Mouse (Mus musculus): ENCODE data around the gene Dnajc5. TPM values are rescaled to one million over a fixed set of nuclear protein-coding genes. Genes with fewer than 3 reads are reported as not detected.

The Dnajc5 gene
- 82.0 and 82.1 TPM in 2 replicates for polyA plus RNA-seq (2015; fragmentation: Nextera tagmentation; extraction: Ambion mirVana)

DNA sequence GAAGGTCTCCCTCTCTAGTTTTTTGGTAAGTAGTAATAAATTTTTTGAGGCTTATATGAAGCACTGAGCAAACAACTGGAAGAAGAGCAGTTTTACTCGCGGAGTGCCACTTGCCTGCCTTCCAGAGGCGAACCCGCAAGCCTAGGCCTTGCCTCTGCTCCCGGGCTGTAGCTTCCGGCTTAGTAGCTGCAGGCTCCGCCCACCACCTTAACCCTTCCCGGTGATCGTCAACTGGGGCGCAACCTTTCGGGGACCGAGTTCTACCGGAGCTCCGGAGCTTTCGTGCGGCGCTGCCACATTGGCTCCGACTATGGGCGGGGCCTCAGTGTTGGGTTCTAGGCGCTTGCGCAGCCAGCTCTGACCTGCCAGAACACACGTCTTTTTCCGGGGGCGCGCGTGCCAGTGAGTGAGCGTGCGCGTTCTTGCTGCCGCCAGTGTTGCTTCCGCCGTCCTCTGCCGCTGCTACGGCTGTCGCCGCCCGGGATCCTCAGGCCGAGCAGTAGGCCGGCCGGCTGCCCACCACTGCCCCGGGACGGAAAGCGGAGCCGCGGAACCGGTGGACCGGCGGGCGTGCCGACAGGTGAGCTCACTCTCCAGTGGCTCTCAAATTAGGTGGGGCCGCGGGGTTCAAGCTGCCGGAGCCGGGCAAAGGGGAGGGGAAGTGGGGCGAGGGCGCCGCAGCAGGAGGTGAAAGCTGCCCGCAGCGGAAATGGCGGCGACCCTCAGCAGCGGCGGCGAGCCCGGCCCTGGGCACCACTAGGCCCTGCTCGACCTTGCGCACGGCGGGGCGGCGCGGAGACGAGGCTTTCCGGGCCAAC is at the start of gene Dnajc5:
TSS of gene Dnajc5 (plus strand) at position 368 of the 818 bp plus-strand sequence.
- WGBS, result 0% methylated on average over 74 of the region's 74 CpGs
- H3K27me3 ChIP-seq (ENCODE audit: control insufficient read depth, insufficient read depth, low read depth, low read length), result no peaks in the 10 kb centered on the region
- H3K9me3 ChIP-seq (ENCODE audit: control insufficient read depth, low read length), result no peaks in the 10 kb centered on the region
- peaks cover 21% of the 10 kb centered on the region for H3K4me1 ChIP-seq (replicated peaks; ENCODE audit: control insufficient read depth, insufficient read depth, low read length)
- peaks cover 23% of the 10 kb centered on the region for H3K36me3 ChIP-seq (ENCODE audit: control insufficient read depth, insufficient read depth, low read length)
- peak within 1 kb of the TSS; percentile 92 for H3K9ac ChIP-seq (ENCODE audit: low read length)
- H3K4me2 ChIP-seq (ENCODE audit: low read depth, low read length), result peak within 1 kb of the TSS; percentile 81
- H3K27ac ChIP-seq (ENCODE audit: low read length), result peak within 1 kb of the TSS; percentile 99
- peak within 1 kb of the TSS; percentile 81 for H3K4me3 ChIP-seq (ENCODE audit: low read length)
- peak; percentile 97 for ATAC-seq (ENCODE audit: low read depth)

DNA sequence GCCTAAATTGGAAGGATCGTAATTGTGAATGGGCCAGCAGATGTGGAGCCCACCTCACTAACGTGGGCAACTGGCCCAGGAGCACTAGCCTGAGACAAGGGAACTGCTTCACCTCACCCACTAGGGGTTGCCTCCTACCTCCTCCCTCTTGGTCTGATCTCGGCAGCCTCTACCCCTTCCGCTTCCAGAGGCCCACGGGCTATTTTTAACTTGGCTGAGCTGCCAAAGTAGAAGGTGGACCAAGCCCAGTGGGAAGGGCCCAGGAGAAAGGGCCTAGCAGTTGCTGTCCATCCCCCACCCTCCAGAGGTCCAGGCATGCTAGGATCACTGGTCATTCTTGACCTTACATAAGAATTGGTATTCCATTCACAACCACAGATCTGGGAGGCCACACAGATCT is 49.0 kb upstream of the Dnajc5 start:
- peak; percentile 74 for ATAC-seq (ENCODE audit: low read depth)
- Histone ChIP-seq H3K9me3 (ENCODE audit: control insufficient read depth, low read length) (no peaks in the 10 kb centered on the region), H3K36me3 (ENCODE audit: control insufficient read depth, insufficient read depth, low read length) (no peaks in the 10 kb centered on the region), H3K4me2 (ENCODE audit: low read depth, low read length) (no peak overlapping the region), H3K4me3 (ENCODE audit: low read length) (no peak overlapping the region), H3K9ac (ENCODE audit: low read length) (no peak overlapping the region), H3K4me1 (replicated peaks; ENCODE audit: control insufficient read depth, insufficient read depth, low read length) (peaks cover 9% of the 10 kb centered on the region), H3K27me3 (ENCODE audit: control insufficient read depth, insufficient read depth, low read depth, low read length) (no peaks in the 10 kb centered on the region), H3K27ac (ENCODE audit: low read length) (peak overlapping the region; percentile 41)
- WGBS, result 41% methylated on average over 5 of the region's 5 CpGs

DNA sequence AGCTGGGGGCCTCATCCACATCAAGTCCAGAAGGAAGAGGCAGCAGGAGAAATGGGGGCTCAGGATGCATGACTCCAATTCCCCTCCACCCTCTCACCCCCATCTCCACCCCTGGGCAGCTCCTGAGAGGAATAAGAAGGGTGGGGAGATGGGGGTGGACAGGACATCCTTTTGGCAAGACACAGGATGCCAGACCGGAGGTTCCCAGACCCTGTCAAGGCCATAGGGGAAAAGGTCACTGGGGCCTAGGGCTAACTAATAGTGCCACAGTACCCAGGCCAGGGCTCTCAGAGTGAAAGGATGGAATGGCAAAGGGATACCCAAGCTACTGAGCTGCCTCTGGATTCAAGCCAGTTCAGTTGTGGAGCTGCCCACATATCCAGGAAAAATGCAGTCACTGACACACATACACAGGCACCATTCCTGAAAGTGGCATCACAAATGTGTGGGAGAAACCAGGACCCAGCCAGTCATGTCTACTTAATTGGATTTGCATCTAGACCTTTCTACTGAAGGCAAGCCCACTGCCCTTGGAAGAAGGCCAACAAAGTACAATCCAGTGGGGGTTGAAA is 47.9 kb upstream of the Dnajc5 start:
- H3K9me3 ChIP-seq (ENCODE audit: control insufficient read depth, low read length), result no peaks in the 10 kb centered on the region
- no peak overlapping the region for H3K4me2 ChIP-seq (ENCODE audit: low read depth, low read length)
- WGBS, result 62% methylated on average over 1 of the region's 1 CpGs
- no peaks in the 10 kb centered on the region for H3K27me3 ChIP-seq (ENCODE audit: control insufficient read depth, insufficient read depth, low read depth, low read length)
- peak overlapping the region; percentile 28 for H3K27ac ChIP-seq (ENCODE audit: low read length)
- ATAC-seq (ENCODE audit: low read depth), result no peak
- H3K4me3 ChIP-seq (ENCODE audit: low read length), result no peak overlapping the region
- peaks cover 9% of the 10 kb centered on the region for H3K4me1 ChIP-seq (replicated peaks; ENCODE audit: control insufficient read depth, insufficient read depth, low read length)
- H3K36me3 ChIP-seq (ENCODE audit: control insufficient read depth, insufficient read depth, low read length), result no peaks in the 10 kb centered on the region
- no peak overlapping the region for H3K9ac ChIP-seq (ENCODE audit: low read length)

DNA sequence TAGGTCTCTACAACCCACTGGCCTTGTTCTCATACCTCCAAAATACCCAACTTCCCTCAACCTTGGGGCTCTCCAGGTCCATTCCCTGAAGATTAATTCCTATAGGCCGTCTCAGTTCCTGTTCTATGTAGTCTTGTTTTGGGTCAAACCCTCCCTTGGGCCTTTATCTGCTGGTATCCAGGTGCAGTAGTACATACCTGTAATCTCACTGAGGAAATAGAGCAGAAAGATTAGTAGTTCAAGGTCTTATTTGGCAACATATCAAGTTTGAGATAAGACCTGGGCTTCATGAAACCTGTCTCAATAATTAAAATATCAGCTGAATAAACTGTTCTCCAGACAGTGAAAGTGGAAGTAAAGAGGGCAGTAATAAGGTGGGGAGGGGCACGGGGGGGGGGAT is 37.2 kb upstream of the Dnajc5 start:
- Histone ChIP-seq H3K4me1 (replicated peaks; ENCODE audit: control insufficient read depth, insufficient read depth, low read length) (peaks cover 18% of the 10 kb centered on the region), H3K4me3 (ENCODE audit: low read length) (no peak overlapping the region), H3K4me2 (ENCODE audit: low read depth, low read length) (peak overlapping the region; percentile 24; the same call in 1 of the 2 replicates), H3K27ac (ENCODE audit: low read length) (no peak overlapping the region), H3K36me3 (ENCODE audit: control insufficient read depth, insufficient read depth, low read length) (no peaks in the 10 kb centered on the region), H3K27me3 (ENCODE audit: control insufficient read depth, insufficient read depth, low read depth, low read length) (no peaks in the 10 kb centered on the region), H3K9ac (ENCODE audit: low read length) (no peak overlapping the region), H3K9me3 (ENCODE audit: control insufficient read depth, low read length) (no peaks in the 10 kb centered on the region)
- ATAC-seq (ENCODE audit: low read depth), result no peak
- 48% methylated on average over 2 of the region's 2 CpGs for WGBS

DNA sequence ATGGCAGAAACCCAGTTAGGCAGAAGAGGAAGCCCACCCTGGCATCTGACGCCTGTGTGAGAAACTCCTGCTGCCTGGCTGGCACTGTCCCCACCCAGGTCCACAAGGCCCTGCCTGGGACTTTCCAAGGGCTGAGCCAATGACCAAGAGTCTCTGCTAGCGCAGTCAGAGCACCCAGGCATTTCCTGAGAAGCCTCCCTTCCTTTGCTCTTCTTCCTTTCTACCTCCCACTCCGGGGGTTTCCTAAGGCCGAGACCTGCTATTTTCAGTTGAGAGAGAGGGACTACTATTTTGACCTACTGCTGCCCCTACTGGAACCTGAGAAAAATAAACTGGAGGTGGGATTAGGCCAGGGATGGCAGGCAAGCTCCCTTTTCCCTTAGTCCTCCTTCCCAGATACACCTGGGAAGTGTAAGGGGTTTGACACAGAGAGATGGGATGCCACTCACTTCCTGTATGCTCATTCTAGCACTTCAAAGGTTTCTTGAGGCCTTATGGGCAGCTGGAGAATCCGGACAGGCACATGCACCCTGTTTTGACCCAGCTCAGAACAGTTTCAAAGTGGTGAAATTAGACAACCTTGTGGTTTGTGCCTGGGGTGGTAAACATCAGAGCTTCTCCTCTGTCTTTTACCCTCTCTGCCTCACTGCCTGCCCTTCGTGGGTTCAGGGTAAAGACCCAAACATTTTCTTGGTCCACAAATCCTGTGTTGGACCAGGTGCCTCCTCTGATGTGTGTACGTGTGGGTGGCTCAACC is 36.5 kb upstream of the Dnajc5 start:
- no peak for ATAC-seq (ENCODE audit: low read depth)
- WGBS, result 28% methylated on average over 7 of the region's 7 CpGs
- Histone ChIP-seq H3K27ac (ENCODE audit: low read length) (no peak overlapping the region), H3K4me2 (ENCODE audit: low read depth, low read length) (peak overlapping the region; percentile 24; the same call in 1 of the 2 replicates), H3K9ac (ENCODE audit: low read length) (0 out of 2 replicates have a peak overlapping the region, but pooled peaks have one; percentile 17), H3K36me3 (ENCODE audit: control insufficient read depth, insufficient read depth, low read length) (no peaks in the 10 kb centered on the region), H3K4me1 (replicated peaks; ENCODE audit: control insufficient read depth, insufficient read depth, low read length) (peaks cover 22% of the 10 kb centered on the region), H3K4me3 (ENCODE audit: low read length) (no peak overlapping the region), H3K27me3 (ENCODE audit: control insufficient read depth, insufficient read depth, low read depth, low read length) (no peaks in the 10 kb centered on the region), H3K9me3 (ENCODE audit: control insufficient read depth, low read length) (no peaks in the 10 kb centered on the region)

DNA sequence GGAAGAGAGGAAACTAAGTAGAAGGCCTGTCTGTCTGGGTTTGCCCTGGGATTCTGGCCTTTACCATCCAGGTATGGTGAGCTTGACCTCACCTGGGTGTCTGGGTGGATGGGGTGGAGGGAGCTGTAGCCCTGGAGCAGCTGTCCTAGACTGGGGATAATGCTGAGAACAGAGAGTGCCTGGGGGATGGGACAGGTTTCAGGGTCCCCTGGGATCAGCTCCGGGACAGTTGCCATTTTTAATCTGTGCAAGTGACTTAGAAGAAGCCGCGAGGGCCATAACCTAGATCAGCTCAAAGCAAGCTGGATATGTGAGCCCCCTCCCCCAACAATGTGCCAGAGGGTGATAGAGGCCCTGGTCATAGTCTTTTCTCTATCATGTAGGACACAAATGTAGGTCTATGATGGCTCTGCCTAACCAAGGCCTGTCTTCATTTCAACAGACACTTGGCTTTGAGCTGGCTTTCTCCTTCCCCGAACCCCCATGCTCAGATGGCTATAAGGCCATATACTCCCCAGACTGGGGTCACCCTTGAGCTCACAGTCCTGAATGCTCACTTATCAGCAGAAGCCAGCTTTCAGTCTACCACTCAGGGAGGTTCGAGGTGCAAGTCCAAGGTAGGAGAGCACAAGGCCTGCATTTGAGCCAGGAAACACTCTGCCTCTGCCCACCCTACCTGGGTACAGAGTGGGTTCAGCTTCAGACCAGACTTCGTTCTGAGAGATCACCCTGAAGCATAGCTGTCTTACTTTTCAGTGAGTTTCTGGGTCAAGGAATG is 35.6 kb upstream of the Dnajc5 start:
- no peak for ATAC-seq (ENCODE audit: low read depth)
- Histone ChIP-seq H3K36me3 (ENCODE audit: control insufficient read depth, insufficient read depth, low read length) (no peaks in the 10 kb centered on the region), H3K9ac (ENCODE audit: low read length) (no peak overlapping the region), H3K4me3 (ENCODE audit: low read length) (no peak overlapping the region), H3K4me2 (ENCODE audit: low read depth, low read length) (no peak overlapping the region), H3K27me3 (ENCODE audit: control insufficient read depth, insufficient read depth, low read depth, low read length) (no peaks in the 10 kb centered on the region), H3K27ac (ENCODE audit: low read length) (no peak overlapping the region), H3K9me3 (ENCODE audit: control insufficient read depth, low read length) (no peaks in the 10 kb centered on the region), H3K4me1 (replicated peaks; ENCODE audit: control insufficient read depth, insufficient read depth, low read length) (peaks cover 22% of the 10 kb centered on the region)
- 77% methylated on average over 6 of the region's 6 CpGs for WGBS

DNA sequence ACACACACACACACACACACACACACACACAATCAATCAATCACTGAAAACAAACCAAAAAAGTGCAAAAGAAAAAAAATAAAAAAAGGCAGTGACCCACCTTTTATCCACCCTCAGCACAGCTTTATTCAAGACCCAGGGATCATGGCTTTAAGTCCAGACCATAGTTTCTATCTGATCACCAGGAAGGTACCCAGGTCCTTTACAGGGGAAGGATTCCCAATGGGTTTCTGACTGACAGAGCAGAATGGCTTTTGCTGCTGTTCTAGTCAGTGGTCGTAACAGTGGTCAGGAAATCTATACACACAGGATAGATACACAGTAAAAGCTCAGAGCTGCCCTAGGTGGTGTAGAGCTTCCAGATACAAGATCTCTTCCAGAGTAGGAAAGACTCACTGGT is 34.5 kb upstream of the Dnajc5 start:
- Histone ChIP-seq H3K9me3 (ENCODE audit: control insufficient read depth, low read length) (no peaks in the 10 kb centered on the region), H3K4me1 (replicated peaks; ENCODE audit: control insufficient read depth, insufficient read depth, low read length) (peaks cover 22% of the 10 kb centered on the region), H3K4me3 (ENCODE audit: low read length) (no peak overlapping the region), H3K27ac (ENCODE audit: low read length) (no peak overlapping the region), H3K9ac (ENCODE audit: low read length) (no peak overlapping the region), H3K4me2 (ENCODE audit: low read depth, low read length) (no peak overlapping the region), H3K36me3 (ENCODE audit: control insufficient read depth, insufficient read depth, low read length) (no peaks in the 10 kb centered on the region), H3K27me3 (ENCODE audit: control insufficient read depth, insufficient read depth, low read depth, low read length) (no peaks in the 10 kb centered on the region)
- 21% methylated on average over 1 of the region's 1 CpGs for WGBS
- no peak for ATAC-seq (ENCODE audit: low read depth)

DNA sequence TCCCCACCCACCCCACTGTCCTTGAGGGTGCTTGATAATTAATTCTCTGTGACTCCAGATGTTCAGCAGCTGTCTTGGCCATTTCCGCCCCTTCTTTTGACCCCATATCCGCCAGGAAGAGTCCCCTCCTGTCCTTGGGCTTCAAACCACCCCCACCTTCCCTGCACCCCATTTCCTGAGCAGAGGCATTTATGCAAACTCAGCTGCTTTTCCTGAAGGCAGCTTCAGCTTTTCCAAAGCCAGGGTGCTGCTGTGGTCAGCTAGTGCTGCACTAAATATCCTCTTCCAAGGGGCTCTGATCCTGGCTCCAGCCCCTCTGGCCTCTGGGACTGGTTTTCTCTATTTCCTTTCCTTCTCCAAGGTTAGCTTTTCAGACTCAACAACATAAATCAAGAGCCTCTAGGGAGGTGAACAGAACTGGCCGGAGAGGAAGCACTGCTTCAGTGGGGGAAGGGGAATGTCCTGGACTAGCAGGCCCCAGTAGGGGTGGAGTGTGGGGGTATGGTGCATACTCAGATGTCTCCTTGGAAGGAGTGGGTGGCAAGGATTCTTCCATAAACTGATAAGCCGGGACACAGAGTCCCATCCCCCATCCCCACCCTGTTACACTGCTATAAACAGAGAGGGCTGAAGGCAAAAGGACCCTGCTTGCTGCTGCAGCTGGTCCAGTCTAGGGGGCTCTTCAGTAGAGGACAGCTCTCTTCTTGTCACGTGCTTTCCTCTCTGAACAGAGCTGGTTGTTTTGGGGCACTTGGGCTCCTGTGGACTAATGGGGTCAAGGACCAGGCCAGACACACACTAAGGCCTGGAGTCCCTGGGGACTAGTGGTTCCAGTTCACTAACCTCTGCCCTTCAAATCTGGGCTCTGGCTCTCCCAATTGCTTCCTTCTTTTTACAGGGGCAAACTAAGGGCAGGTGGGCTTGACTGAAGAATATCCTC is 32.7 kb upstream of the Dnajc5 start:
- H3K9me3 ChIP-seq (ENCODE audit: control insufficient read depth, low read length), result no peaks in the 10 kb centered on the region
- peaks cover 22% of the 10 kb centered on the region for H3K4me1 ChIP-seq (replicated peaks; ENCODE audit: control insufficient read depth, insufficient read depth, low read length)
- H3K27me3 ChIP-seq (ENCODE audit: control insufficient read depth, insufficient read depth, low read depth, low read length), result no peaks in the 10 kb centered on the region
- peak overlapping the region; percentile 29; the same call in 1 of the 2 replicates for H3K4me2 ChIP-seq (ENCODE audit: low read depth, low read length)
- H3K27ac ChIP-seq (ENCODE audit: low read length), result peak overlapping the region; percentile 91
- H3K36me3 ChIP-seq (ENCODE audit: control insufficient read depth, insufficient read depth, low read length), result no peaks in the 10 kb centered on the region
- WGBS, result 10% methylated on average over 5 of the region's 5 CpGs
- ATAC-seq (ENCODE audit: low read depth), result peak; percentile 93
- peak overlapping the region; percentile 39 for H3K9ac ChIP-seq (ENCODE audit: low read length)
- H3K4me3 ChIP-seq (ENCODE audit: low read length), result no peak overlapping the region

Measured in lung, embryonic 16.5 days (tissue).